Comparison of ENCODE assay signal across 18 mouse cellular contexts in genomic region chr6:15121339-15121738, GRCm38 (mm10).
"Had no signal": no experiment of that assay in that cellular context is flagged by ENCODE, and none has a peak within 500 bp of the region (broad histone marks: within the 10 kb centered on the region; RNA-seq: fewer than 3 reads in every experiment).

No protein-coding gene starts in this region.

- H3K9me3 ChIP-seq: liver, embryonic 13.5 days; liver, embryonic 15.5 days; lung, embryonic 15.5 days; megakaryocyte, embryonic 14.5 days; neural tube, embryonic 12.5 days; stomach, embryonic 15.5 days had no signal

- H3K4me3 ChIP-seq: liver, embryonic 13.5 days; liver, embryonic 15.5 days; lung, embryonic 15.5 days; megakaryocyte, embryonic 14.5 days; neural tube, embryonic 12.5 days; stomach, embryonic 15.5 days had no signal

- H3K4me1 ChIP-seq: liver, embryonic 13.5 days; liver, embryonic 15.5 days; lung, embryonic 15.5 days; megakaryocyte, embryonic 14.5 days; neural tube, embryonic 12.5 days; stomach, embryonic 15.5 days had no signal

- DNase-seq: liver, embryonic 13.5 days; liver, postnatal 0 days; lung, adult 2 months; lung, postnatal 14 days; lung, postnatal 36 days; right cerebral cortex, postnatal 14 days; thymus, adult 2 months; thymus, postnatal 25 days; thymus, postnatal 4 days had no signal

- H3K36me3 ChIP-seq: liver, embryonic 13.5 days; liver, embryonic 15.5 days; lung, embryonic 15.5 days; neural tube, embryonic 12.5 days; stomach, embryonic 15.5 days had no signal

- H3K9ac ChIP-seq: liver, embryonic 13.5 days; liver, embryonic 15.5 days; liver, postnatal 0 days; lung, embryonic 15.5 days; neural tube, embryonic 12.5 days; stomach, embryonic 15.5 days had no signal

- ATAC-seq: liver, postnatal 0 days; lung, postnatal 0 days had no signal

- H3K4me2 ChIP-seq: liver, embryonic 11.5 days; liver, embryonic 13.5 days; liver, embryonic 15.5 days; lung, embryonic 15.5 days; neural tube, embryonic 12.5 days; stomach, embryonic 15.5 days had no signal

- H3K27me3 ChIP-seq: liver, embryonic 13.5 days; liver, embryonic 15.5 days; lung, embryonic 15.5 days; megakaryocyte, embryonic 14.5 days; neural tube, embryonic 12.5 days; stomach, embryonic 15.5 days had no signal

- H3K27ac ChIP-seq: liver, embryonic 13.5 days; liver, embryonic 15.5 days; lung, embryonic 15.5 days; macrophage; neural tube, embryonic 12.5 days; stomach, embryonic 15.5 days; stomach, postnatal 0 days had no signal
